Mouse (Mus musculus) heart, postnatal 4 days (tissue): Measurements from ENCODE around the gene Zdhhc8. TPM values are rescaled to one million over a fixed set of nuclear protein-coding genes. Genes with fewer than 3 reads are reported as not detected.

Experiments
- DNase-seq: peaks from one replicate; pipeline ENCODE4 v3.0.0; 2021
- total RNA-seq, 2 experiments: library from RNA; stranded (reverse); gene quantifications; 2 replicates each; pipeline ENCODE4 v1.2.3; 2021

The Zdhhc8 gene
- 10 to 100 TPM; 29.8 to 36.0 TPM for total RNA-seq

DNA sequence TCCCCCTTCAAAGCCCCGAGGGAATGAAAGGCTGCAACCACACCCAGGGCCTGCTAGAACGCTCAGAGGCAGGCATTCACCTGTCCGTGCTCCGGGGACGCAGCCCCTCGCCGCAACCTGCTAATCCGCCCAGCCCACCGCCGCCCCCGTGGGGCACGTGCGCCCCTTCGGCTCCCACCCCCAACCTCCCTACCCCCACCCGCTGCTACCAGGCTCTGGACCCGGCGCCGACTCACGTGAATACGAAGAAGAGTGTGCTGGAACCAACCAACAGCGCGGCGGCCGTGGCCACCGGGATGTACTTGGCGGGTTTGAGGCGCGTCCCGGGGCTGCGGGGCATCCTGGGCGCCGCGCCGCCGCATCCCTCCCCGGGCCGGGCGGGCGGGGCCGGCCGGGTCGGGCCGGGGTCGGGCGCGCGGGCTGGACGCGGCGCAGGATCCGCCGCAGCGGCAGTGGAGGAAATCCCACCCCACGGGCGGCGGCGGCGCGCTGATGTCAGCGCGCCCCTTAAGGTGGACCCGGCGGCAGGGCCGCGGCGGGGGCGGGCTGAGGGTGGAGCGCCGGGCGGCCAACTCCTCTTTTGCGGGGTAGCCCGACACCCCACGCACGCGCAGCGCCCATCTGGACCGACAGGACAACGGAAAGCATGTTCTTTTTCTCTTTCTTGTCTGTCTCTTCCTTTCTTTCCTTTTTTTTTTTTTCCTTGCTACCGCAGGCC is at the start of gene Zdhhc8:
Zdhhc8 (minus strand) TSS at position 466 of the 718 bp plus-strand sequence.
- DNase-seq, result peak; percentile 83

DNA sequence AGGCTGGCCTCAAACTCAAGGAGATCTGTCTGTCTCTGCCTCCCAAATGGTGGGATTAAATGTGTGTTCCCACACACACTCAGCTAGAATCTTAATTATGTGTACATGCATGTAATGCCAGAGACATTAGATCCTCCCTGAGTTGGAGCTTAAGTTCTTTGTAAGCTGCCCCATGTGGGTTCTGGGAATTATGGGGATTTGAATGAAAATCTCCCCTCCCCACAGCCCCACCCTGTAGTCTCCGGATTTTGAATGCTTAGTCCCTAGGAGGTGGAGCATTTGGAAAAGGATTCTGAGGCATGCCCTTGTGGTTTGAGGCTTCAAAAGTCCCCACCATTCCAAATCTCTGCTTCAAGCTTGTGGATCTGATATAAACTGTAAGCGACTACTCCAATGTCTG is 40.2 kb upstream of the Zdhhc8 start:
- DNase-seq, result no peak

DNA sequence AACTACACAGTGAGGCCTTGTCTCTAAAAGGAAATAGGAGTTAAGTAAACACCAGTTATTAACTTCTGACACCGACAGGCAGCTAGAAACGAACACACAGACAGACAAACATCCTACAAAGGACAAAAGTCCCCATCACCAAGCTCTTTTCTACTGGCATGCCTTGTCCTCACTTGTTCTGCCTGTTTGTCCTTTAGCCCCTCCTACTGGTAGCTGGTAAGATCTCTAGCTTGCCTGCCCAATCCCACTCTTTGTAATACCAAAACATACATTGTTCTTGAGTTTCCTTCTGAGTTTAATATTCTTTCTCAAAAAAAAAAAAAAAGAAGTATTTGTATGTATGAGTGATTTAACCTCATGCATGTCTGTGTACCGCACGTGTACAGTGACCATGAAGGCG is 33.2 kb upstream of the Zdhhc8 start:
- DNase-seq, result no peak

DNA sequence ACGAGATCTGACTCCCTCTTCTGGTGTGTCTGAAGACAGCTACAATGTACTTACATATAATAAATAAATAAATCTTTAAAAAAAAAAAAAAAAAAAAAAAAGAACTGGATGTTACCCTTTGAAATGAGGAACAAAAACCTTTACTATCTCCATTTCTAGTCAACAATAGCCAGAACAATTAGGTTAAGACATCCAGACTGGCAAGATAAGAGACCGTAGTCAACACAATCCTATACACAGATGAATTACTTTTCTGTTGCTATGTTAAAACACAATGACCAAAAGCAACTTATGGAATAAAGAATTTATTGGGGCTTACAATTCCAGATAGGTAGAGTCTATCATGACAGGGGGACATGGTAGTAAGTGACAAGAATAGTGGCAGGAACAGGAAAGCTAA is 30.1 kb upstream of the Zdhhc8 start:
- no peak for DNase-seq

DNA sequence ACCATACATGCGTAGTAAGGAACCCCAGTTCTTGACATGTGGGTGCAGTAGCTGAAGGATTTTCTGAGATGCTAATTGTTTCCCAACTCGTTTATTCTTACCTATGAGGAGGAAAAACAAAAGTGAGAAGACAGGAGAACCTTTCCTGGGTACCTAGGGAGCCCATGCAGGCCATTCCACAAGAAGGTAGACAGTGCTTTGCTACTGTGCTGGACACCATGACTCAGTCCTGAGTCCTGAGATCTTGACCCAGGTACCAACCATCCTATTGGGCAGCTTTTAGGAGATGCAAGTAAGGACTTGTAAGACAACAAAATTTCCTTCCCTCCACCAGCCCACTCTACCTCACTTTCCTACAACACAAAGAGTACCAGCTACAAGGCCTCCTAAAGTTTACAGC is 23.3 kb upstream of the Zdhhc8 start, which contains the start of gene Gm49776:
Gm49776 (minus strand) TSS at position 101 of the 400 bp plus-strand sequence.
- DNase-seq, result no peak

DNA sequence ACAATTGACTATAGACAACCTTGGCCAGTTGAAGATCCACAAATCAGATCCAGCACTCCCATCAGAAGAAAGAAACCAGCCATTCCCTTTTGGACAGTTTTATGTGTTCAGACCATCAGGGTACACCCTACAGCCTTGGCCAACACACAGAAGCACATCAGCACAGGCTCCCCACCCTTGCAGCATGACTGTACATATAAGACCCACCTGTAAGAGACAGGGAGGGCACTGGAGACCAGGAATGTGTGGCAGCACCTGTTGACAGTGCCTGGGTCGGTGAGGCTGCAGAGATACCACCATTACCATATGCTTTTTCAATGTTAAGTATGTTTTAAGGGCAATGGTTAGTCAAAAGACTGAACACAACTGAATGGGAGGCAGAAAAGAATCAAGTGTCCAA is 18.9 kb upstream of the Zdhhc8 start:
- DNase-seq, result no peak

DNA sequence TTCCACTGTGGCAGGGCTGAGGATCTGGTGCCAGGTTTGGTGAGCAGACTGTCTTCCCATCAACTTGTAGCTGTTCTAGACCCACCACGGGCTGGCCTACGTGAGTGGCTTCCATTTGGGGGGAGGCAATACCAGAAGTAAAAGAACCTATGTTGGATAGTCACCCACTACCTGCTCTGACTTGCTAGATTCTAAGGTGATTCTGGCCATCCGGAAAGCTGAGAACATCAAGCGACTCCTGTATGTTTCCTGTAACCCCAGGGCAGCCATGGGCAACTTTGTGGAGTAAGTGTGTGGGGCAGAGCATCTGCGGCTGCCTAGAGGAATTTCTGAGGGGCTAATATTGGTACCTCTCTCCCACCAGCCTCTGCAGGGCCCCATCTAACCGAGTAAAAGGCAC is 17.8 kb upstream of the Zdhhc8 start:
- DNase-seq, result no peak

DNA sequence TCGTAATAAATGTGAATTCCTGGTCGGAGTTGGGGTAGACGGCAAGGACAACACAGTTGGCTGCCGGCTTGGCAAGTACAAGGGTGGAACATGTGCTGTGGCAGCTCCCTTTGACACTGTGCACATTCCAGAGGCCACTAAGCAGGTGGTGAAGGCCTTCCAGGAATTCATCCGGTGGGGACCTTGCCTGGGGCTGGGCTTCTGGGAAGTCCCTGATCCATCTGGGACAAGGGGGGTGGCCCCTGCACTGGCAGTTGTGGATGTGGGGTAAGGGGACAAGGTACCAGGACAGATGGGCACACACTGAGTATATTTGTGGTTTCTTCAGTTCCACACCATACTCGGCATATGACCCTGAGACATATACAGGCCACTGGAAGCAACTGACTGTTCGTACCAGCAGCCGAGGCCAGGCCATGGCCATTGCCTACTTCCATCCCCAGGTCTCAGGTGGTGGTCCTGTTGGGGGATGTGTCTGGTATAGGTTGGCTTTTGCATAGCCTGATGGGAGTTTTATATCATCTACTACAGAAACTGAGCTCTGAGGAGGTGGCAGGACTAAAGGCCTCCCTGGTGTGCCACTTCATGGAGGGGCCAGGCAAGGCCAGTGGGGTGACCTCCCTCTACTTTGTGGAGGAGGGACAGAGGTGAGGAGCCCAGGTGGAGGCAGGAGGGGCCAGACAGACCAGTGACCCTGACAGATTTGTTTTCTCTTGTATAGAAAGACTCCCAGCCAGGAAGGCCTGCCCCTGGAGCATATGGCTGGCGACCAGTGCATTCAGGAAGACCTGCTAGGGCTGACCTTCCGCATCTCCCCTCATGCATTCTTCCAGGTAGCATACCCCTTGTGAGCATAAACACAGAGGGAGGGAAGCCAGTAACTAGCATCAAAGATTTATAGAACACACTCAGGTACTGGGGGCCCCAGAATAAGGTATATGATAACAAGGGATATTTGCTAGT is 16.2 kb upstream of the Zdhhc8 start:
- no peak for DNase-seq

DNA sequence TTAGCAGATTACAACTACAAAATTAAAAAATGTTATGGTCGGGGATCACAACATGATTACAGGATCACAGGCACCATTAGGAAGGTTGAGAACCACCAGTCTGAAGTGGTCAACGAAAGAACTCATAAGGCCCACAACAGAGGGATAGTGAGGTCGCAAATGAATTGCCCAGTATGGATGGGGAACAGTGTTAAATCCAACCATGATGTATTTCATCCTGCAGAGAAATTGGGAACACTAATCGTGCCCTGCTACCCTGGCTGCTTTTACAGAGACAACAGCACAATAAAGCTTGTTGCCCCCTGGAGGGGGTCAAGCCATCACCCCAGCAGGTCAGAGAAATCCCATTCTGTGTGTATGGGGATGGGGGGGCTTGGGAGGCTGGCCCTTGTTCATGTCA is 15.3 kb upstream of the Zdhhc8 start:
- no peak for DNase-seq

DNA sequence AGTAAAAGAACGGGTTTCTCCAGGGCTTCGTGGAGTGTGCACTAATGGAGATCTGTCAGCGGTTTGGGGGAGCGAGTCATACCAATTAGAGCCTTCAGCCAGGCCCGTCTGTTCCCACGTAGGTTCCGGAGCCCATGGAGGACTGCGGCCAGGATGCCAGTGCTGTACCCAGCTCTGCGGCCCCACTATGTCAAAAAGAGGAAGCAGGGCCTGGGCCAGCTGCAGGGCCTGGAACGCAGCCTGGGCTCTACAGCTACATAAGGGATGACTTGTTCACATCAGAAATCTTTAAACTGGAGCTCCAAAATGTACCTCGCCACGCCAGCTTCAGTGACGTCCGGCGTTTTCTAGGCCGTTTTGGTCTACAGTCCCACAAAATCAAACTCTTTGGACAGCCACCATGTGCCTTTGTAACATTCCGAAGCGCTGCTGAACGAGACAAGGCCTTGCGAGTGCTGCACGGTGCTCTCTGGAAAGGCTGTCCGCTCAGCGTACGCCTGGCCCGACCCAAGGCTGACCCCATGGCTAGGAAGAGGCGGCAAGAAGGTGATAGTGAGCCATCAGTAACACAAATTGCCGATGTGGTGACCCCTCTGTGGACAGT is 14.5 kb upstream of the Zdhhc8 start:
- peak; percentile 48 for DNase-seq

DNA sequence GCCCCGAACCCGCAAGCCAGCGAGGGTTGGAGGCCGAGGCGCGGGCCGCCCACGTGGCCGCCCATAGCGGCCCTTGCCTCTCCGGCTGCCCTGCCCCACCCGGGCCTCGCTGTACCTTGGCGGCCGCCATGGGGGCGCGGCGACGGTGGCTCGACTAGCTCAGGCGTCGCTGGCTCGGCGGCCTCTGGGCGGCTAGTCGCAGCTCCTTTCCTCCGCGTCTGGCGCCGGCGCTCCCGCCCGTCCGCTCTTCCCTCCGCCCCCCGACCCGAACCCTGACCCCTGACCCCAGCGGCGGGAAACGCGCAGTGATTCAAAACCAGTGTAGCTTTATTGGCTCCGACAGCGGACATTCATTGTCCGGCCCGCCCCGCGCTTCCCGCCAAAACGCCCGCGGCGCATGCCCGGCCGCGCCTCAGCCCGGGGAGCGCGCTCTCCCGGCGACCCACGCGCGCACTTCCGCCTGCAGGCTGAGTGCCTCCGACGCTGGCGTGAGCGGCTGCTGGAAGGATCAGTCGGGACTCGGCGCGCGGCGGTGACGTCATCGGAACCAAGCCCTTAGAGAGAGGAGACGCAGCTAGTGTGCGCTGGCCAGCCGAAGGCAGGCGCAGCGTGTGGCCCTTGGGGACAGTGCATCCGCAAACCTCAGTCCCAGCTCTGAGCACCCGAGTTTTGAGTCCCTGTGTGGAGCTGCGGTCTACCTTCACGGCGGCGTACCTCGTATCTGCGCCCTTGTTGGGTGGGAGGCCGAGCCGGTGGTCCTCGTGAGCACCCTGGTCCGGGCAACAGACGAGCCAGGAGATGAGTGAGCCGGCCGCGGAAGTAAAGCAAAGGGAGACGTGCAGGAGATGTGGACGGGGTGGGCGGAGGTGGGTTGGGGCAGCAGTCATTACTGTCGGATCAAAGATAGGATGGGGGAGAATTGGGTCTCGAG is 13.8 kb upstream of the Zdhhc8 start, which contains the start of the genes Trmt2a and Ranbp1:
Trmt2a (plus strand) TSS at position 247 of the 931 bp plus-strand sequence.
Ranbp1 (minus strand) TSS at position 300 of the 931 bp plus-strand sequence.
- peak; percentile 99 for DNase-seq

DNA sequence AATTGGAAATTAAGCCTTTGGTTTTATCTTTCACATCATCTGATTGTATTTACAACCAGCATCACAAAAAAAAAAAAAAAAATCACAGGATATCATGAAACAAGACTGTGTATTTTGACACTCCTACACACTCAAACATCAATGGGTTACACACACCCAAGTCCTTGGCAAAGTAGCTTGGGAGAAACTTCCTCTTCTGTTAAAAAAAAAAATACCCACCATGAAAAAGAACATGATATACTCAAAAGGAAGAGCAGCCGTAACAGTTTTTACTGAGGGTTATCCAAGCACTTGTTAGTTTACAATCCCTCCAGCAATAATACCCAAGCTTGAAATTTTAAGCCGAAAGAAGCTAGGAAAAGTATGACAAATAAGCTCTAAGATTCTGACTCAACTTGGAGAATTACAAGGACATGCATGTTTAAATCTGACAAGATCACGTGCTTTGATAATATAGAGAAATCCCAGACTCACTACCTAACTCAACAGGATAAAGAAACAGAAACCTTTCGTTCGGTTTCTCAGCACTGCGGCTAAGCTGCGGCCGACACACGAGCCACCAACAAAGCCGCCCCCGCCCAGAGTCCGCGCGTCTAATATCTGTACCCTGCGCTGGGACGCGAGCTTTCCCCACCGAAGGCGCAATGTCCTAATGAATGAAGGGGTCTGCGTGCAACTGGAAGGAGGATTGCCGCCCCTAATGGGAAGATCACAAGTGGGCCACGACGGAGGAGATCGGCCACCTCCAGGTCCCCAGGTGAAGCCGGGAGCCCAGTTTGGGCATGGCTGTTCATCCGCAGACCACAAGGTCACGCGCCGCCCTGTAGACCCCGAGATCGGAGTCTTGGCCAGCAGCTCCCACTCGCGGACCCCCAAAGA is 12.8 kb upstream of the Zdhhc8 start:
- DNase-seq, result peak; percentile 47

DNA sequence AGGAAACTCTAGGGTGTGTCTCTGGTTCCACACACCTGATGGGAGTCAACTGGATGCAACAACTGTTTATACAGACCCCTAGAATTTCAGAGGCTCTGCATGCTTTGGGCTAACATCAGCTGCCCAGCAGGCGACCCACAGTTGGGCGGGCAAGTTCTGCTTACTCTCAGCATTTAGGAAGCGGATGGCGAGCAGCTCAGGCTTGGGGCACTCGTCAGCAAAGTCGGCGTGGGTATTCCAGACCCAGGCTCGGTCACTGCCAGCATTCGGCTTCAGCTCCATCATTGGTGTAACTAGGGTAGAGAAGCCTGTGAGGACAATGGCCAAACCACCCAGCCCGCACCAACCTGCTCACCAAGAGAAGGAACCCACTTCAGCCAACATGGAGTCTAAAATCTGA is 6.6 kb upstream of the Zdhhc8 start:
- no peak for DNase-seq

DNA sequence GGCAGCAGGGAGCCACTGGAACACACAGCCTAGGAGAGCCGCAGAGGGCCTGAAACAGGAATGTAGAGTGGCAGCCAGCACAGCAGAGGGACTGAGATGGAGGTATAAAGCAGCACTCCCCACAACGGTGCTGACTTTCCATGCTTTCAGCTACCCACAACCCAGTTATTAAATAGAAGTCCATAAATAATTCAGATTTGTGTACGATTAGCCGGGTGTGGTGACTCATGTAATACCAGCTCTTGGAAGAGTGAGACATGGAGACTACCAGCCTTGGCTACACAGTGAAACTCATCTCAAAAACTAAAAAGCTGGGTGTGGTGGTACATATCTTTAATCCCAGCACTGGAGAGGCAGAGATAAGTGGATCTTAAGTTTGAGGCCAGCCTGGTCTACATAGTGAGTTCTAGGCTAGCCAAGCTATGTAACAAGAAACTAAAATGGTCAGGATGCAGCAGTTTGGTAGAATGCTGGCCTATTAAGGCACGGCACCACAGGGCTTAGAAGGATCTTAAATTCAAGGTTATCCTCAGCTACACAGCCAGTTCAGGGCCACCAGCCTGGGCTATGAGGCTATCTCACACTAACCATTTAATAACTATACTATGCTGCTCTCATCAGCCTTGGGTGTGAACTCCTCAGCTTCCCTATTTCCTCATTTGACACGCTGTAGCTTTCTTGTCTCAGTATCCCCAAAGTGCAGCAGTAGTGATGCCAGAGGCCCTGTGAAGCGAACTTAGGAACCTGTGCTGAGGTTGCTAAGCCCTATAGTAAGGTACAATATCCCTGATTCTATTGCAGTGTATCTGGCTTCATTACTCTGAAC is 2.0 kb upstream of the Zdhhc8 start:
- no peak for DNase-seq

DNA sequence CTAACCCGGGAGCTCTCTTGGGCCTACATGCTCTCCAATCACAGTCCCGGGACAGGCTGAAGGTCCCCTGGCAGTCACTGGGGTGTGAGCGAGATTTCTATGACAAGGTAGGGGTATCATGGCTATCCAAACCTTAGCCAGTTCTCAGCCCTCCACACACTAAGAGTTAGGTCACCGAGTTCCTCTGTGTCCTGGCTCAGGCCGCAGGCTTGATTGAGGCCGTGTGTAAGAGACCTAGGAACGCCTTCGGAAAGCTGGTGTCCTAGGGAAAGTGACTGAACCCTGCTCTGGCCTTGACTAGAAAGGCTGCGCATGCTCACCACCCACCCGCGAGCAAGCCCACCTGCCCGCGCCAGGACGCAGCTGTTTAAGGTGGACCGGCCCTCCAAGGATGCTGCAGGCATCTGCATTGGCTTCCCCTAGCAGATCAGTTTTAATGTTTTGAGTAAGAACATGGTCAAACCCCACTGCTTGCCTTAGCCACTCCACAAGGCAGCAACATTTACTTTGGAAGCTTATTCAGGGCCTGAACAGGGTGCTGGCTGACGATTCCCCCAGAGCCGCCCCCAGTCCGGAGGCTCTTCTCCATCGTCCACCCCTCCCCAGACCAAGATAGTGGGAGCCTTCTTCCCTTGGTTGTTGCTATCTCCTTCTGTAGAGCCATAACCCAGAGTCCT is 591 bp upstream of the Zdhhc8 start:
- peak; percentile 72 for DNase-seq

DNA sequence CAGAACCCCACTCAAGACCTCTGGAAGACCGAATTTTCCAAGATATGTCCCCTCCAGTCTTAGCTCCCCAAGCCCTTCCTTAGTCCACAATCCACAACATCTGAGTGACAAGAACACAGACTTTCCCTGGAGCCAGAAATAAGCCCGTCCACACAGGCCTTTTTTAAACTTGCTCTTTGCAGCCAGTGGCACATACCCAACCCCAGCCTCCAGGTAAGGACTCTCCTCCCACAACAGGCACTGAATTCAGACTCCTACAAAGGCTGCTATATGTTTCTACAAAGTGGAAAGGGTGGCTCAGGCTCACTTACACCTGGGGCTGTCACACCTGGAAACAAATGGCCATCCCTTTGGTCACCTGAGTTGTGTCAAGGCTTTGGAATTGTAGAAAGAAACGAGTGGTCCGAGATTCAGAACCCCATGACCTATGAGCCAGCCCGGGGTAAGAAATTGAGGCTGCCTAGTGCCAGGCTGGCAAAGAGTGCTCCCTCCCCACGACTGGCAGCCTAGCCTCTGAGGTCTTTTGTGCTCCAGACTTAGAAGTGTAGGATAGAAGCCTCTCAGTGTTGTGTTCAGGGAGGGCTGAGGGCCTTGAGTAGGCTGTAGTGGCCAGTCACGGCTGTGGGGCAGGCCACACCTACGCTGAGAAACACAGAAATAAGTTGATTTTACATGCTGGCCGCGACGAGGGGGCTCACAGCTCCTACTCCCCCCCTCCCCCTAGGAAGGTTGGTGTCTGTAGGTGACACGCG is 841 bp downstream of the Zdhhc8 start:
- DNase-seq, result no peak

DNA sequence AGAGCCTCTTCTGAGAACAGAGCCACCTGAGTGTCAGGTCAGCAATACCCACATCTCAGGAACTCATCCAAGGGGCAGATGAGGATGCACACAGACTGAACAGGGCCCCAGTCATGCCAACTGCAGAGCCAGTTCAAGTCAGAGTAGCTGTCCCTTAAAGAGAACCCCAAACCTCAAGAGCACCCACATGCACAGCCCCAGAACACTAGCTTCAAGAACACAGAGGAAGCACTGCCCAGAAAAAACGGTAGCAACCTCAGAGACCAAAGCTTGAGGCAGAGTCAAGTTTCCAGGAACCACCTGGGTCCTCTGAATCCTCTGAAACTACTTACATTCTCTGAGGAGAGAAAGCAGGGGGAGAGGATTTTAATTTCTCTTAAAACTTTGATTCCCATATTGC is 1.5 kb downstream of the Zdhhc8 start:
- DNase-seq, result no peak

DNA sequence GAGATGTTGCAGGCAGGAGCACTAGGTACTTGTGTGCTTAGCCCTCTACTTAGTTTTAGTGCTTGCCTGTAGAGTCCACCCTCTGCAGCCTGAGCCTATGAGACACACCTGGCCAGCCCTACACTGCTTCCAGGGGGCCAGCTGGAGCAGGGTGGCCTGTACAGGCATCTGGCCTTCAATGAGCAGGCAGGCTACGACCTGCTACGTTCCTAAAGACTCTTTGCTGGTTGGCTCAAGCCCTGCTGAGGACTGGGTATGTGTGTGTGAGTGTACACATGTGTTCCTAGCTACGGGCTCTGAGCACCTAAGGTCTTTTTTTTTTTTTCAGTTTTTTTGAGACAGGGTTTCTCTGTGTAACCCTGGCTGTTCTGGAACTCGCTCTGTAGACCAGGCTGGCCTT is 3.5 kb downstream of the Zdhhc8 start:
- DNase-seq, result no peak
